Mouse (Mus musculus): ENCODE data around the gene Spata6. TPM values are rescaled to one million over a fixed set of nuclear protein-coding genes. Genes with fewer than 3 reads are reported as not detected.

The Spata6 gene
- polyA plus RNA-seq, 1 experiment from 2014 or later = 29.6 TPM

DNA sequence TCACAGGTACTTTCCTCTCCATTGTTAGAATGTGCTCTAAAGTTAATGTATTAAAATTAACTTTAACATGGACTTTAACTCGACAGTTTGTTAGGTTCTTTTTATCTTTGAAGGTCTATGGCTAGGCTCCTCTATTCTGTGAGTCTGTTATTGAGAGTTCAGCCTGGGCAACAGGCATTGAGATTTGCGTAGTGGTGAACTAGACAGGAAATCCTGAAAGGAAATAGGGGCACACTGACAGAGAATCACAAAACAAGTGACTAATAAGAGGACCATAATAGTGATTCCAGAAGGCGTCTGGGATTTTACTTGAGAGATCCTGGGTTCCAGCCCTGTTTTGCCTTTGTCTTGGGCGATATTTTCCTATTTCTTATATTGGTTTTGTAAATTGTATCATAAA lies 488 bp upstream of the Spata6 start:
- peak overlapping the region; percentile 42; the same call in 1 of the 2 replicates for H3K27ac ChIP-seq (ENCODE audit: low read depth)
- no peak for TF ChIP-seq CTCF (IDR thresholded peaks at IDR 0.05; ENCODE audit: low read depth)
- ATAC-seq (ENCODE audit: insufficient read depth) (no peak), DNase-seq (peak; percentile 36)
- peak overlapping the region; percentile 91 for H3K4me3 ChIP-seq (ENCODE audit: low read depth, low read length)
- no peaks in the 10 kb centered on the region for H3K4me1 ChIP-seq (ENCODE audit: insufficient read depth)
- 61% methylated on average over 4 of the region's 4 CpGs for WGBS
- no peaks in the 10 kb centered on the region for H3K36me3 ChIP-seq (ENCODE audit: insufficient read depth)
- peak overlapping the region; percentile 63 for H3K4me2 ChIP-seq
- H3K27me3 ChIP-seq (ENCODE audit: insufficient read depth, low read length) = no peaks in the 10 kb centered on the region
- H3K9ac ChIP-seq = no peak overlapping the region
- H3K9me3 ChIP-seq (ENCODE audit: low read depth, low read length) = no peaks in the 10 kb centered on the region

DNA sequence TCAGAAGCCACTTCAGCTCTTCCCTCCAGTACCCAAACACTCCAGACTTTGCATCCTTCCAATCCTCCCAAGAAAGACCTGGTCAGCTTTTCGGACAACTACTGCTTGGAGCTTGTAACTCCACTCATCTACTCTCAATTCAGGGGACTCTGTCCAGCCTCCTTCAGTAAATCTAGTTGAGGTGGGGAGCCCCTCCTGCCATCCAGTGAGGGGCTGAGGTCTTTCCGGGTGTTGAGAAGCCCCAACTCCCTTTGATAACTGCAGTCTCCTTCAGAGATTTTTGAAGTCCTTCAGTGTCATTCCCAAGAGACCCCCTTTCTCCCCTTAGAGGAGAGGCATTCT lies 849 bp downstream of the Spata6 start:
- no peaks in the 10 kb centered on the region for H3K9me3 ChIP-seq (ENCODE audit: low read depth, low read length)
- no peak for TF ChIP-seq CTCF (IDR thresholded peaks at IDR 0.05; ENCODE audit: low read depth)
- DNase-seq = no peak
- H3K36me3 ChIP-seq (ENCODE audit: insufficient read depth) = no peaks in the 10 kb centered on the region
- peak; percentile 3; the same call in 1 of the 2 replicates for ATAC-seq (ENCODE audit: insufficient read depth)
- H3K4me2 ChIP-seq = peak overlapping the region; percentile 63
- H3K9ac ChIP-seq = peak overlapping the region; percentile 78
- H3K4me3 ChIP-seq (ENCODE audit: low read depth, low read length) = peak overlapping the region; percentile 91
- no peaks in the 10 kb centered on the region for H3K27me3 ChIP-seq (ENCODE audit: insufficient read depth, low read length)
- H3K4me1 ChIP-seq (ENCODE audit: insufficient read depth) = no peaks in the 10 kb centered on the region
- WGBS = 15% methylated on average over 2 of the region's 2 CpGs
- H3K27ac ChIP-seq (ENCODE audit: low read depth) = peak overlapping the region; percentile 86

DNA sequence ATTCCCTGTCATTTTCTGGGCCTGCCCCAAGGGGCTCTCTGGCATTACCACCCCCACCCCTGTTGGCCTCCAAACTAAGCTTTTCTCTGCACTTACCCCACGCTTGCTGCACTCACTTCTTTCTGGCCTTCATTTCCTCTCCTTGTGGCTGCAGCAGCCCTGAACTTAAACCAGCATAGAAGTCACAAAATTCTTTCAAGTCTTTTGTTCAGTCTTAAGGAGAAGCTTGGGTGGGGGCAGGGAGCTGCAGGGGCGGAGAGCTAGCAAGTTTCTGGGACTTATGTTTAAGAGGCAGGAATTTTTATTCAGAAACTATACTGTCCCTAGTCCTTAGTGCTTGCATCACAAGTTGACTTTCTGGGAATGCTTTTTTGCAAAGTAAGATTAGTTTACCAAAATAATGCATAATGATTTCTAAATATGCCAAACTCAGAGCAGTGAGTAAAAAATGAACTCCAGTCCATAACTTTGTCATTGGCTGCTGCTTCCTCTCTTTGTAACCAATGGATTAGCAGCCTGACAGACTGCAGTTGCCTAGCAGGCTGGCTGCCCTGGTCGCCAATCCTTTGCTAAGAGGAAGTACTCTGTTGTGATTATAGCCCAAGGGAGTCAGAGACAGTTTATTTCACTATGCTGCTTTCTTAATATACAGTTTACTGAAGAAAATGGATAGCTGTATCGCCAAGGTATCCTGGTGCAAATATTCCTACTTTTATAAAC lies 1.5 kb downstream of the Spata6 start:
- Histone ChIP-seq H3K4me2 (peak overlapping the region; percentile 63), H3K9ac (peak overlapping the region; percentile 78), H3K4me3 (ENCODE audit: low read depth, low read length) (peak overlapping the region; percentile 91), H3K27ac (ENCODE audit: low read depth) (peak overlapping the region; percentile 86), H3K9me3 (ENCODE audit: low read depth, low read length) (no peaks in the 10 kb centered on the region), H3K36me3 (ENCODE audit: insufficient read depth) (no peaks in the 10 kb centered on the region), H3K27me3 (ENCODE audit: insufficient read depth, low read length) (no peaks in the 10 kb centered on the region), H3K4me1 (ENCODE audit: insufficient read depth) (no peaks in the 10 kb centered on the region)
- peak; percentile 21; the same call in 1 of the 2 replicates for ATAC-seq (ENCODE audit: insufficient read depth)
- DNase-seq = peak; percentile 74
- TF ChIP-seq CTCF (IDR thresholded peaks at IDR 0.05; ENCODE audit: low read depth) = no peak
- 17% methylated on average over 4 of the region's 4 CpGs for WGBS

GRCm38 (mm10) chr4:111737551-111737950 lies 17.8 kb downstream of the Spata6 start:
- Histone ChIP-seq H3K4me2 (no peak overlapping the region), H3K9me3 (ENCODE audit: low read depth, low read length) (no peaks in the 10 kb centered on the region), H3K27ac (ENCODE audit: low read depth) (no peak overlapping the region), H3K36me3 (ENCODE audit: insufficient read depth) (no peaks in the 10 kb centered on the region), H3K27me3 (ENCODE audit: insufficient read depth, low read length) (no peaks in the 10 kb centered on the region), H3K4me1 (ENCODE audit: insufficient read depth) (no peaks in the 10 kb centered on the region), H3K9ac (no peak overlapping the region), H3K4me3 (ENCODE audit: low read depth, low read length) (no peak overlapping the region)
- ATAC-seq (ENCODE audit: insufficient read depth) (no peak), DNase-seq (no peak)
- 93% methylated on average over 1 of the region's 1 CpGs for WGBS
- no peak for TF ChIP-seq CTCF (IDR thresholded peaks at IDR 0.05; ENCODE audit: low read depth)

DNA sequence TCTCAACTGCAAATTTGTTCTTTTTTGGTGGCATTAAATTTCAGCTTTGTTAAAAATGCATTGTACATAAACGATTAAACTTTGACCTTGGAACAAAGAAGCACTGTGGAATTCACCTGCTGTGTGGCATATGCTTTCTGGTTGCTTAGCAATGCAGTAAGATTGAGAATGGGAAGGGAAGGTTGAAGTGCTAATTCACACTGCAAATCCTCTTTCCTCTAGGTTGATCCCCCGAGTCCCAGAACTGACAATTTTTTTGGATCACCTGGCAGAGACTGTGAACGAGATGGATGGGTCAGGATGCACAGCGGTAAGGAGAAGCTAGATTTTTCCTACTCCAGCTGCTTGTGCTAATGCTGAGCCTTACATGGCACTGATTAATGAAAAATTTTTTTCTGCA lies 60.7 kb downstream of the Spata6 start:
- 59% methylated on average over 4 of the region's 4 CpGs for WGBS
- TF ChIP-seq CTCF (IDR thresholded peaks at IDR 0.05; ENCODE audit: low read depth) = no peak
- H3K27ac ChIP-seq (ENCODE audit: low read depth) = no peak overlapping the region
- no peaks in the 10 kb centered on the region for H3K9me3 ChIP-seq (ENCODE audit: low read depth, low read length)
- no peak overlapping the region for H3K4me3 ChIP-seq (ENCODE audit: low read depth, low read length)
- no peaks in the 10 kb centered on the region for H3K4me1 ChIP-seq (ENCODE audit: insufficient read depth)
- H3K27me3 ChIP-seq (ENCODE audit: insufficient read depth, low read length) = no peaks in the 10 kb centered on the region
- ATAC-seq (ENCODE audit: insufficient read depth) = no peak
- H3K9ac ChIP-seq = no peak overlapping the region
- H3K36me3 ChIP-seq (ENCODE audit: insufficient read depth) = no peaks in the 10 kb centered on the region
- no peak for DNase-seq
- no peak overlapping the region for H3K4me2 ChIP-seq

- ATAC-seq (ENCODE audit: insufficient read depth) (no peak), DNase-seq (no peak)
- no peak overlapping the region for H3K4me3 ChIP-seq (ENCODE audit: low read depth, low read length)
- H3K4me1 ChIP-seq (ENCODE audit: insufficient read depth) = no peaks in the 10 kb centered on the region
- no peak overlapping the region for H3K9ac ChIP-seq
- no peaks in the 10 kb centered on the region for H3K9me3 ChIP-seq (ENCODE audit: low read depth, low read length)
- H3K36me3 ChIP-seq (ENCODE audit: insufficient read depth) = no peaks in the 10 kb centered on the region
- H3K4me2 ChIP-seq = no peak overlapping the region
- TF ChIP-seq CTCF (IDR thresholded peaks at IDR 0.05; ENCODE audit: low read depth) = no peak
- no peak overlapping the region for H3K27ac ChIP-seq (ENCODE audit: low read depth)
- 89% methylated on average over 3 of the region's 3 CpGs for WGBS
- no peaks in the 10 kb centered on the region for H3K27me3 ChIP-seq (ENCODE audit: insufficient read depth, low read length)
Observed at GRCm38 (mm10) chr4:111799892-111800291, 80.1 kb downstream of the Spata6 start.

- TF ChIP-seq CTCF (IDR thresholded peaks at IDR 0.05; ENCODE audit: low read depth) = no peak
Observed at GRCm38 (mm10) chr4:111803164-111803563, 83.4 kb downstream of the Spata6 start.

More at GRCm38 (mm10) chr4:111803164-111803563, 83.4 kb downstream of the Spata6 start:
- no peak overlapping the region for H3K4me2 ChIP-seq
- DNase-seq = peak; percentile 3
- H3K4me3 ChIP-seq (ENCODE audit: low read depth, low read length) = no peak overlapping the region
- no peak for ATAC-seq (ENCODE audit: insufficient read depth)
- H3K27me3 ChIP-seq (ENCODE audit: insufficient read depth, low read length) = no peaks in the 10 kb centered on the region
- no peaks in the 10 kb centered on the region for H3K4me1 ChIP-seq (ENCODE audit: insufficient read depth)
- H3K36me3 ChIP-seq (ENCODE audit: insufficient read depth) = no peaks in the 10 kb centered on the region
- H3K9me3 ChIP-seq (ENCODE audit: low read depth, low read length) = no peaks in the 10 kb centered on the region
- H3K9ac ChIP-seq = no peak overlapping the region
- H3K27ac ChIP-seq (ENCODE audit: low read depth) = no peak overlapping the region
- WGBS = 90% methylated on average over 2 of the region's 2 CpGs
